Mouse (Mus musculus): ENCODE measurements around the gene Rundc3a. TPM values are rescaled to one million over a fixed set of nuclear protein-coding genes. Genes with fewer than 3 reads are reported as not detected.

Rundc3a gene
- total and polyA plus RNA-seq, 3 experiments = 0.23 to 0.66 TPM; not detected in 1

DNA sequence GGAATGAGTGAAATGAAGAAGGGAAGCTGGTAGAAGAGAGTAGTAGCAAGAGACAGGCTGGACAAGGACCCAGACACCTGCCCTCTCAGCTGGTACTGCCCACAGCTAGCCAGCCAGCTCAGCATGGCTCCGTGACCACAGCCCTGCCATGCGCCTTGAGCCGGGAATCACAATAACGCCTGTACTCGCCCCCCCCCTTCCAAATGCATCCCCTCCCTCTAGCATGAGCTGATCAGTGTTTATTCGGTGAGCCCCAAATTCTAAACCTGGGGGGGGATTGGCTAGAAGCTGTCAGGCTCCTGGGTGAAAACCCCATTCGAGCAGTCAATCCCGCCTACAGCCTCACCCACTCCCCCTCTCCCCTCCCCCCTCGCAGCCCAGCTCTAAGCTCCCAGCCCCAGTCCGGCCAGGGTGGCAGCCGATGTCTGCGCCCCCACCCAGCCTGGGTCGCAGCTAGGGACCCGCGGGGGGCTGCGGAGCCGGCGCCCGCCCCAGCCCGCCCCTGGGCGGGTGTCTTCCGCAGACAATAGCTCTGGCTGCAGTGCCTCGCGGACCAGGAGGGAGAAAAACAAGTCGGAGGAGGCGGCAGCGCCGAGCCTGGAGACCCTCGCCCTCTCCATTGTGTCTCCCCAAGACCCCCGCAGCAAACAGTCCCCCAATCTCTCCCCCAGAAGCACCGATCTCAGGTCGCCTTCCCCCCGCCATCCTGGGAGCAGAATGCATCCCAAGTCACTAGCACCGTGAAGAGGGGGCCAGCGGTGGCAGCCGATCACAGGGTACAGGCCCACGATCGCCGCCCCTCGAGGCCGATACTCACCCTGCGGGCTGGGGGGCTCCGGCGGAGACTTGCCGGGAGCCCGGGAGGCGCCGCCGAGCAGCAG lies 53.6 kb downstream of the Rundc3a start:
- TF ChIP-seq EP300 (IDR thresholded peaks at IDR 0.05; ENCODE audit: insufficient read depth, low read depth, low read length) = no peak
- no peak for TF ChIP-seq CTCF (IDR thresholded peaks at IDR 0.05)
- no peak for TF ChIP-seq POLR2A (IDR thresholded peaks at IDR 0.05; ENCODE audit: insufficient read depth, low read depth, low read length)
- Histone ChIP-seq H3K9ac (ENCODE audit: low read depth, low read length) (peak overlapping the region; percentile 69), H3K27ac (peak overlapping the region; percentile 79), H3K36me3 (ENCODE audit: control insufficient read depth, insufficient read depth, low read length) (no peaks in the 10 kb centered on the region), H3K4me3 (peak overlapping the region; percentile 64), H3K4me1 (ENCODE audit: control insufficient read depth, insufficient read depth, low read length) (peaks cover 6% of the 10 kb centered on the region), H3K27me3 (ENCODE audit: control insufficient read depth, insufficient read depth, low read length) (no peaks in the 10 kb centered on the region), H3K79me2 (replicated peaks; ENCODE audit: control insufficient read depth, insufficient read depth, low read length) (no peaks in the 10 kb centered on the region)
- WGBS = under 1% methylated on average over 49 of the region's 49 CpGs
- peak; percentile 36 to 66 for DNase-seq
- intact Hi-C loops (cut with DNase I) = no loop called here

DNA sequence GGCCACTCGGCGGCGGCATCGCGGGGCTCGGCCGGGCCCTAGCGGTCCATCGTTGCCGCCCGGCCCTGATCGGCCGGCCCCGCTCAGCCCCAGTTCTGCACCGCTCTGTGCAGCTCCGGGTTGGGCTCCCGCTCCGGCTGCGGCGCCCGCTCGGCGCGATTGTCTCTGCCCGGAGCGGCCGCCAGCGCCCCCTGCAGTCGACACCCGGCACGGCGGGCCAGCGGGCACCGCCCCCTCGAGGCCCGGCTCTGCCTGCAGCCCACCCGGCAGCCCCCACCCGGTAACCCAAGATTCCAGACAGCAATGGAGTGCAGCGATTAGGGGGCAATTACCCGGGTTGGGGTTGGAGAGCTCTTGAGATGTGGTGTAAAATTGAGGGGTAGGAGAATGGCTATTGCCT lies 54.3 kb downstream of the Rundc3a start, which contains the start of gene Fam171a2:
Gene Fam171a2 (minus strand): TSS at position 186 of the 400 bp plus-strand sequence.
- H3K27ac ChIP-seq = peak within 1 kb of the TSS; percentile 79
- H3K36me3 ChIP-seq (ENCODE audit: control insufficient read depth, insufficient read depth, low read length) = no peaks in the 10 kb centered on the region
- intact Hi-C loops (cut with DNase I) = no loop called here
- H3K4me1 ChIP-seq (ENCODE audit: control insufficient read depth, insufficient read depth, low read length) = peaks cover 6% of the 10 kb centered on the region
- DNase-seq = peak; percentile 81 to 92
- peak within 1 kb of the TSS; percentile 69 for H3K9ac ChIP-seq (ENCODE audit: low read depth, low read length)
- no peaks in the 10 kb centered on the region for H3K27me3 ChIP-seq (ENCODE audit: control insufficient read depth, insufficient read depth, low read length)
- TF ChIP-seq EP300 (IDR thresholded peaks at IDR 0.05; ENCODE audit: insufficient read depth, low read depth, low read length) (no peak), CTCF (IDR thresholded peaks at IDR 0.05) (peak; percentile 87)
- H3K4me3 ChIP-seq = peak within 1 kb of the TSS; percentile 64
- H3K79me2 ChIP-seq (replicated peaks; ENCODE audit: control insufficient read depth, insufficient read depth, low read length) = no peaks in the 10 kb centered on the region
- 2% methylated on average over 40 of the region's 40 CpGs for WGBS

DNA sequence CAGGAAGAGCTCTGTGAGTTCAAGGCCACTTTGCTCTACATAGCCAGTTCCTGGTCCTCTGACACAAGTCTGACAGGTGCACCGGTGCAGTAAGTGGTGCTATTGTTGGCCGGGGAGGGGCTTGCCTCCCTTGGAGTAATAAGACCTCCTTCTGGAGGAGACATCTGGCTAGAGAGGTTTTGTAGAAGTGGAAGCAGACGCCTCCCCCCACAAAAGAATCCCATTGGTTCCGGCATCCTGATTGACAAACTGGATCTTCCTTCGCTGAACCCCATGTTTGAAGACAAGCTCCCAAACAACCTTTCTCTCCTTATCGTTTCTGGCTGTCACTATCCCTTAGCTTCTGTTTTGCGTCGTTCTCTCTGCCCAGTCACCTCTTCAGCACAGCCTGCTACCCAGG lies 55.1 kb downstream of the Rundc3a start:
- Histone ChIP-seq H3K36me3 (ENCODE audit: control insufficient read depth, insufficient read depth, low read length) (no peaks in the 10 kb centered on the region), H3K4me3 (no peak overlapping the region), H3K27ac (no peak overlapping the region), H3K9ac (ENCODE audit: low read depth, low read length) (no peak overlapping the region), H3K4me1 (ENCODE audit: control insufficient read depth, insufficient read depth, low read length) (peaks cover 6% of the 10 kb centered on the region), H3K27me3 (ENCODE audit: control insufficient read depth, insufficient read depth, low read length) (no peaks in the 10 kb centered on the region), H3K79me2 (replicated peaks; ENCODE audit: control insufficient read depth, insufficient read depth, low read length) (no peaks in the 10 kb centered on the region)
- DNase-seq = no peak
- TF ChIP-seq POLR2A (IDR thresholded peaks at IDR 0.05; ENCODE audit: insufficient read depth, low read depth, low read length) (no peak), CTCF (IDR thresholded peaks at IDR 0.05) (no peak), EP300 (IDR thresholded peaks at IDR 0.05; ENCODE audit: insufficient read depth, low read depth, low read length) (no peak)
- 20% methylated on average over 8 of the region's 8 CpGs for WGBS
- intact Hi-C loops (cut with DNase I) = no loop called here

DNA sequence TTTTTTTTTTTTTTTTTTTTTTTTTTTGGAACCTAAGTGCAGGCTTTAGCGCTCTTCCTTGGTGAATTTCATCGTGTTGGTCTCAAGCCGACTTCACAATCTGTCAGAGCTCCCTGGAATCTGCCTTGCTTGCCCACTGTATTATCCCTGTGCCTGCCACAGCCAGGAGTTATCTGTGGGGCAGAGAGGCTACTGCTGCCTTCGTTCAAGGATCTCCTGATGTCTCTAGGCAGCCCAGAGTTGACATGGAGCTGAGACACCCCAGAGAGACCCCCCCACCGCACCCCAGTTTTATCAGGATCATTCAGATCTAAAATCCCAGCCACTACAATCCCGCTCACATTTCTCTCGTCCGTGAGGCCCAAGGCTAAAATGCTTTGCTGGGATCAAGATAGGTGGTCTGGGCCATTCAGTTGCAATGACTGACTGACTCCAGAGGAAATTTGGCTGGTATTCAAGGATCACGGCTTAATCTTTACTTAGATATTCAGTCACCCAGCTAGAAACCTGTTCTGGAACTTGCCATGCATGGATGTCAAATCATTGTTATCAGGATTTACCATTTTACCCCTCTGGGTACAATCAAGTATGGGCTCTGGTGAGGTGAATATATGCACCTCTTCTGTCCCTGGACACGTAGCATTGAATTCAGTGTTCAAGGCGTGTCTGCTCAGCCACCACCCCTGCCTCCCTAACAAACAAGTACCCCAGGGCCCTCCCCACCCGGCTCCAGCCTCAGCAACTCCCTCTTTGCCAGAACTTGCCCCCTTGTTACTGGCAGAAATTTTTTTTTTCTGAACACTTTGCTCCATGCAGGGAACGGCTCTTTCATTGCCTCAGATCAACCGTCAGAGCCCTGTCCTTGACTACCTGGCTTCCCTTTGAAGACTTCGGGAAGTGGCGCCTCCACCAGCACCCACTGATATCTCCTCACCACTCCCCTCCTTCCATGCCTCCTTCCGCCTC lies 56.1 kb downstream of the Rundc3a start:
- TF ChIP-seq CTCF (IDR thresholded peaks at IDR 0.05) = no peak
- no peak for TF ChIP-seq EP300 (IDR thresholded peaks at IDR 0.05; ENCODE audit: insufficient read depth, low read depth, low read length)
- TF ChIP-seq POLR2A (IDR thresholded peaks at IDR 0.05; ENCODE audit: insufficient read depth, low read depth, low read length) = no peak
- WGBS = 65% methylated on average over 17 of the region's 17 CpGs
- DNase-seq = no peak
- no peaks in the 10 kb centered on the region for H3K27me3 ChIP-seq (ENCODE audit: control insufficient read depth, insufficient read depth, low read length)
- H3K9ac ChIP-seq (ENCODE audit: low read depth, low read length) = no peak overlapping the region
- H3K27ac ChIP-seq = no peak overlapping the region
- intact Hi-C loops (cut with DNase I) = no loop called here
- no peaks in the 10 kb centered on the region for H3K79me2 ChIP-seq (replicated peaks; ENCODE audit: control insufficient read depth, insufficient read depth, low read length)
- peaks cover 6% of the 10 kb centered on the region for H3K4me1 ChIP-seq (ENCODE audit: control insufficient read depth, insufficient read depth, low read length)
- no peaks in the 10 kb centered on the region for H3K36me3 ChIP-seq (ENCODE audit: control insufficient read depth, insufficient read depth, low read length)
- no peak overlapping the region for H3K4me3 ChIP-seq

Small RNAs within 50 kb of the gene (microRNA-seq; reads per million reads assigned to microRNA genes)
- 0 to 0.39 reads per million in 2 experiments for gene Mir6930

Other genes with a start within 250 kb of the Rundc3a start
- not detected for gene Nags, start 247.9 kb upstream of the Rundc3a start, total RNA-seq (2021)
- gene Nags, start 247.9 kb upstream of the Rundc3a start, polyA plus RNA-seq (2012; rRNA removed) = 0.06 and 0.12 TPM in 2 replicates
- 10 to 100 TPM; 12.2 to 13.6 TPM for gene Tmem101, start 237.0 kb upstream of the Rundc3a start, total RNA-seq (2021)
- gene Tmem101, start 237.0 kb upstream of the Rundc3a start, polyA plus RNA-seq (2012; rRNA removed) = 19.5 and 20.7 TPM in 2 replicates
- gene Lsm12, start 208.1 kb upstream of the Rundc3a start, total RNA-seq (2021) = 10 to 100 TPM; 49.4 to 50.2 TPM
- 32.5 and 42.4 TPM in 2 replicates for gene Lsm12, start 208.1 kb upstream of the Rundc3a start, polyA plus RNA-seq (2012; rRNA removed)
- 10 to 100 TPM; 44.8 to 50.6 TPM for gene G6pc3, start 203.8 kb upstream of the Rundc3a start, total RNA-seq (2021)
- 89.9 and 95.3 TPM in 2 replicates for gene G6pc3, start 203.8 kb upstream of the Rundc3a start, polyA plus RNA-seq (2012; rRNA removed)
- gene Hdac5, start 163.2 kb upstream of the Rundc3a start, total RNA-seq (2021) = 100 to 1,000 TPM; 113 to 137 TPM
- gene Hdac5, start 163.2 kb upstream of the Rundc3a start, polyA plus RNA-seq (2012; rRNA removed) = 92.6 and 98.5 TPM in 2 replicates
- gene BC030867, start 144.5 kb upstream of the Rundc3a start, total RNA-seq (2021) = under 1 TPM; 0.26 to 0.32 TPM
- gene BC030867, start 144.5 kb upstream of the Rundc3a start, polyA plus RNA-seq (2012; rRNA removed) = 0.45 and 0.56 TPM in 2 replicates
- gene Asb16, start 124.7 kb upstream of the Rundc3a start, total RNA-seq (2021) = 1 to 10 TPM in 1 of 2 experiments, under 1 TPM in 1; 0.89 to 1.1 TPM
- 0.70 and 0.74 TPM in 2 replicates for gene Asb16, start 124.7 kb upstream of the Rundc3a start, polyA plus RNA-seq (2012; rRNA removed)
- 10 to 100 TPM; 22.9 to 26.2 TPM for gene Tmub2, start 108.5 kb upstream of the Rundc3a start, total RNA-seq (2021)
- gene Tmub2, start 108.5 kb upstream of the Rundc3a start, polyA plus RNA-seq (2012; rRNA removed) = 32.8 and 43.2 TPM in 2 replicates
- 10 to 100 TPM; 19.0 to 21.7 TPM for gene Atxn7l3, start 96.8 kb upstream of the Rundc3a start, total RNA-seq (2021)
- gene Atxn7l3, start 96.8 kb upstream of the Rundc3a start, polyA plus RNA-seq (2012; rRNA removed) = 17.4 and 21.2 TPM in 2 replicates
- 10 to 100 TPM; 52.5 to 59.4 TPM for gene Ubtf, start 73.7 kb upstream of the Rundc3a start, total RNA-seq (2021)
- 14.9 and 22.1 TPM in 2 replicates for gene Ubtf, start 73.7 kb upstream of the Rundc3a start, polyA plus RNA-seq (2012; rRNA removed)
- 10 to 100 TPM in 1 of 2 experiments, under 1 TPM in 1; 0.42 to 10.3 TPM for gene Slc4a1, start 27.2 kb upstream of the Rundc3a start, total RNA-seq (2021)
- 0.91 and 4.4 TPM in 2 replicates for gene Slc4a1, start 27.2 kb upstream of the Rundc3a start, polyA plus RNA-seq (2012; rRNA removed)
- 100 to 1,000 TPM; 196 to 213 TPM for gene Slc25a39, start 14.5 kb downstream of the Rundc3a start, total RNA-seq (2021)
- 307 and 331 TPM in 2 replicates for gene Slc25a39, start 14.5 kb downstream of the Rundc3a start, polyA plus RNA-seq (2012; rRNA removed)
- gene Grn, start 36.9 kb downstream of the Rundc3a start, total RNA-seq (2021) = 10 to 100 TPM; 83.4 to 86.9 TPM
- 118 and 119 TPM in 2 replicates for gene Grn, start 36.9 kb downstream of the Rundc3a start, polyA plus RNA-seq (2012; rRNA removed)
- 1 to 10 TPM; 3.8 to 3.9 TPM for gene Fam171a2, start 54.3 kb downstream of the Rundc3a start, total RNA-seq (2021)
- 7.7 and 8.3 TPM in 2 replicates for gene Fam171a2, start 54.3 kb downstream of the Rundc3a start, polyA plus RNA-seq (2012; rRNA removed)
- 10 to 100 TPM in 1 of 2 experiments, 1 to 10 TPM in 1; 3.1 to 14.5 TPM for gene Itga2b, start 76.7 kb downstream of the Rundc3a start, total RNA-seq (2021)
- gene Itga2b, start 76.7 kb downstream of the Rundc3a start, polyA plus RNA-seq (2012; rRNA removed) = 3.5 and 6.9 TPM in 2 replicates
- 10 to 100 TPM; 14.8 to 18.0 TPM for gene Gpatch8, start 163.0 kb downstream of the Rundc3a start, total RNA-seq (2021)
- gene Gpatch8, start 163.0 kb downstream of the Rundc3a start, polyA plus RNA-seq (2012; rRNA removed) = 11.7 and 16.8 TPM in 2 replicates
- 1 to 10 TPM; 1.2 to 1.5 TPM for gene Gm11627, start 186.1 kb downstream of the Rundc3a start, total RNA-seq (2021)
- gene Gm11627, start 186.1 kb downstream of the Rundc3a start, polyA plus RNA-seq (2012; rRNA removed) = 4.0 and 4.9 TPM in 2 replicates
- gene Fzd2, start 211.0 kb downstream of the Rundc3a start, total RNA-seq (2021) = 1 to 10 TPM; 2.6 to 2.8 TPM
- 7.2 and 10.0 TPM in 2 replicates for gene Fzd2, start 211.0 kb downstream of the Rundc3a start, polyA plus RNA-seq (2012; rRNA removed)